Mouse (Mus musculus) adrenal gland, postnatal 14 days (tissue): ENCODE data around the gene Slc25a11. TPM values are rescaled to one million over a fixed set of nuclear protein-coding genes. Genes with fewer than 3 reads are reported as not detected.

ENCODE experiments used
- DNase-seq: peaks from one replicate; pipeline ENCODE4 v3.0.0; 2021; ENCODE audit warnings: mixed read lengths
- total RNA-seq: library from RNA; stranded (reverse); gene quantifications from 2 replicates; pipeline ENCODE4 v1.2.3, GENCODE M21; 2021

Slc25a11 gene
- total RNA-seq, 1 experiment from 2014 or later = 175 TPM

- no peak for DNase-seq
Measured at GRCm38 (mm10) chr11:70621972-70622814, 25.1 kb downstream of the Slc25a11 start.

GRCm38 (mm10) chr11:70619101-70619500, 28.2 kb downstream of the Slc25a11 start, which contains the start of gene Chrne:
Chrne (minus strand) TSS chr11:70619216.
- DNase-seq = no peak

GRCm38 (mm10) chr11:70615516-70616093, 31.7 kb downstream of the Slc25a11 start, which contains the start of gene 4930544D05Rik:
4930544D05Rik (plus strand) TSS chr11:70615848.
- DNase-seq = no peak

GRCm38 (mm10) chr11:70615074-70615473, 32.2 kb downstream of the Slc25a11 start:
- DNase-seq = peak; percentile 85

- DNase-seq = peak; percentile 54
Measured at GRCm38 (mm10) chr11:70612505-70612904, 34.8 kb downstream of the Slc25a11 start.

- DNase-seq = no peak
Measured at GRCm38 (mm10) chr11:70610752-70611151, 36.5 kb downstream of the Slc25a11 start.

- DNase-seq = peak; percentile 65
Measured at GRCm38 (mm10) chr11:70608381-70609066, 38.8 kb downstream of the Slc25a11 start.

- DNase-seq = no peak
Measured at GRCm38 (mm10) chr11:70607611-70608010, 39.7 kb downstream of the Slc25a11 start.

- no peak for DNase-seq
Measured at GRCm38 (mm10) chr11:70606717-70607116, 40.6 kb downstream of the Slc25a11 start.

GRCm38 (mm10) chr11:70605024-70605566, 42.2 kb downstream of the Slc25a11 start:
- peak; percentile 86 for DNase-seq

- DNase-seq = no peak
Measured at GRCm38 (mm10) chr11:70598451-70598953, 48.8 kb downstream of the Slc25a11 start.

GRCm38 (mm10) chr11:70597301-70597700, 50.0 kb downstream of the Slc25a11 start:
- DNase-seq = no peak

GRCm38 (mm10) chr11:70596094-70596493, 51.2 kb downstream of the Slc25a11 start:
- no peak for DNase-seq

- no peak for DNase-seq
Measured at GRCm38 (mm10) chr11:70595638-70596037, 51.6 kb downstream of the Slc25a11 start.

- DNase-seq = peak; percentile 23
Measured at GRCm38 (mm10) chr11:70594253-70594989, 52.9 kb downstream of the Slc25a11 start.

Other genes with a start within 250 kb of the Slc25a11 start
- 23.2 and 28.9 TPM in 2 replicates for gene Pelp1, start 237.4 kb downstream of the Slc25a11 start, total RNA-seq
- gene Arrb2, start 214.8 kb downstream of the Slc25a11 start, total RNA-seq = 17.5 and 32.6 TPM in 2 replicates
- gene Med11, start 195.6 kb downstream of the Slc25a11 start, total RNA-seq = 18.1 and 23.3 TPM in 2 replicates
- 1.3 and 1.5 TPM in 2 replicates for gene Zmynd15, start 188.0 kb downstream of the Slc25a11 start, total RNA-seq
- 4.0 and 6.0 TPM in 2 replicates for gene Cxcl16, start 187.5 kb downstream of the Slc25a11 start, total RNA-seq
- not detected in 2 replicates for gene Tm4sf5, start 142.2 kb downstream of the Slc25a11 start, total RNA-seq
- gene Vmo1, start 132.9 kb downstream of the Slc25a11 start, total RNA-seq = not detected in 2 replicates
- gene Gltpd2, start 128.3 kb downstream of the Slc25a11 start, total RNA-seq = 0.45 and 7.9 TPM in 2 replicates
- gene Psmb6, start 122.1 kb downstream of the Slc25a11 start, total RNA-seq = 233 and 258 TPM in 2 replicates
- not detected in 2 replicates for gene Gm40193, start 114.5 kb downstream of the Slc25a11 start, total RNA-seq
- 8.5 and 10.9 TPM in 2 replicates for gene Pld2, start 107.4 kb downstream of the Slc25a11 start, total RNA-seq
- gene Mink1, start 84.6 kb downstream of the Slc25a11 start, total RNA-seq = 52.5 and 58.5 TPM in 2 replicates
- gene 4930544D05Rik, start 31.6 kb downstream of the Slc25a11 start, total RNA-seq = not detected in 2 replicates
- not detected in 2 replicates for gene Chrne, start 28.3 kb downstream of the Slc25a11 start, total RNA-seq
- gene Gp1ba, start 8.4 kb downstream of the Slc25a11 start, total RNA-seq = 0.49 and 0.56 TPM in 2 replicates
- 69.6 and 88.5 TPM in 2 replicates for gene Rnf167, start 244 bp downstream of the Slc25a11 start, total RNA-seq
- 807 and 918 TPM in 2 replicates for gene Pfn1, start 7.2 kb upstream of the Slc25a11 start, total RNA-seq
- 14.9 and 21.4 TPM in 2 replicates for gene Eno3, start 9.7 kb upstream of the Slc25a11 start, total RNA-seq
- 72.5 and 77.1 TPM in 2 replicates for gene Spag7, start 21.9 kb upstream of the Slc25a11 start, total RNA-seq
- 38.8 and 41.8 TPM in 2 replicates for gene Camta2, start 40.6 kb upstream of the Slc25a11 start, total RNA-seq
- 15.2 and 15.8 TPM in 2 replicates for gene Inca1, start 52.7 kb upstream of the Slc25a11 start, total RNA-seq
- 154 and 159 TPM in 2 replicates for gene Kif1c, start 53.1 kb upstream of the Slc25a11 start, total RNA-seq
- gene Zfp3, start 116.7 kb upstream of the Slc25a11 start, total RNA-seq = 8.7 and 10.3 TPM in 2 replicates
- 0.41 and 1.2 TPM in 2 replicates for gene Scimp, start 165.1 kb upstream of the Slc25a11 start, total RNA-seq
- 97.4 and 109 TPM in 2 replicates for gene Rabep1, start 197.3 kb upstream of the Slc25a11 start, total RNA-seq